8 mouse cellular contexts compared by ENCODE assay signal in the genomic region with DNA sequence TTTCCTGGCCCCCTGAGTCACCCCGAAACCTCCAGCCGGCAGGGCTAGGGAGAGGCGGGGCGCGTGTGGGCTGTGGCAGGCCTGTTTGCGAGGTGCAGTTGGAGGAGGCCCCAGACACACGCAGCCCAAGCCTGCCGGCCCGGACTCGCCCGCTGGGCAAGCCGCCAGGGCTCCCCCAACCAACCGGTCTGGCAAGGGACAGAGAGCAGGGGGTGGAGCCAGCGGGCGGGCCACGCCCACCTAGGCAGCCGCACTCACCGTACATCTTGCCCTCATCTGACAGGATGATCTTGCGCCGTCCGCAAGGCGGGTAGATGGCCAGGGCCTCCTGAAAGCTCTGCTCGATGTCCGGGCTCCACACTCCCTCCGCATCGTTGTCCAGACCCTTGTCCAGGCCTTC. TPM values are rescaled to one million over a fixed set of nuclear protein-coding genes. Genes with fewer than 3 reads are reported as not detected.
DNase-seq lines count a peak whose midpoint lies in the region; ATAC-seq lines count a peak whose summit lies in the region.

No protein-coding gene starts in this region.

- H3K4me3 ChIP-seq in embryonic facial prominence, embryonic 11.5 days (ENCODE audit: low read depth, low read length): no peak overlapping the region
- peak overlapping the region; percentile 8 for H3K4me3 ChIP-seq in intestine, embryonic 15.5 days (replicated peaks)
- H3K4me3 ChIP-seq in limb, embryonic 11.5 days (ENCODE audit: low read depth, low read length): no peak overlapping the region; the same call in 1 of the 2 replicates
- H3K4me3 ChIP-seq in midbrain, embryonic 12.5 days: peak overlapping the region; percentile 23

- peaks cover 22% of the 10 kb centered on the region for H3K4me1 ChIP-seq in embryonic facial prominence, embryonic 11.5 days (ENCODE audit: control insufficient read depth, insufficient read depth, low read length)
- H3K4me1 ChIP-seq in intestine, embryonic 15.5 days (replicated peaks): peaks cover 78% of the 10 kb centered on the region
- peaks cover 47% of the 10 kb centered on the region for H3K4me1 ChIP-seq in limb, embryonic 11.5 days (ENCODE audit: control insufficient read depth, insufficient read depth, low read length)
- peaks cover 30% of the 10 kb centered on the region for H3K4me1 ChIP-seq in midbrain, embryonic 12.5 days

- H3K27ac ChIP-seq in embryonic facial prominence, embryonic 11.5 days (replicated peaks; ENCODE audit: low read depth, low read length): peak overlapping the region; percentile 22; the same call in 1 of the 2 replicates
- H3K27ac ChIP-seq in intestine, embryonic 15.5 days: peak overlapping the region; percentile 83
- 0 out of 2 replicates have a peak overlapping the region, but pooled peaks have one; percentile 42 for H3K27ac ChIP-seq in limb, embryonic 11.5 days (replicated peaks; ENCODE audit: low read depth, low read length)
- H3K27ac ChIP-seq in midbrain, embryonic 12.5 days (replicated peaks): no peak overlapping the region

- ATAC-seq in cerebellum, adult (ENCODE audit: insufficient number of reproducible peaks, low FRiP score, low TSS enrichment): no peak
- ATAC-seq in embryonic facial prominence, embryonic 11.5 days (replicated peaks; ENCODE audit: insufficient number of reproducible peaks, low FRiP score, low TSS enrichment, low read depth): peak; percentile 52
- ATAC-seq in intestine, embryonic 15.5 days: peak; percentile 89
- ATAC-seq in limb, embryonic 11.5 days (ENCODE audit: insufficient number of reproducible peaks, low FRiP score, low TSS enrichment, low read depth): no peak
- peak; percentile 69 for ATAC-seq in midbrain, embryonic 12.5 days (ENCODE audit: low FRiP score, low read depth)

- H3K4me2 ChIP-seq in embryonic facial prominence, embryonic 11.5 days (ENCODE audit: low read depth, low read length): peak overlapping the region; percentile 2
- peak overlapping the region; percentile 60 for H3K4me2 ChIP-seq in intestine, embryonic 15.5 days (replicated peaks)
- peak overlapping the region; percentile 27; the same call in 1 of the 2 replicates for H3K4me2 ChIP-seq in limb, embryonic 11.5 days (ENCODE audit: low read depth, severe bottlenecking)
- peak overlapping the region; percentile 50 for H3K4me2 ChIP-seq in midbrain, embryonic 12.5 days (replicated peaks)

- H3K9ac ChIP-seq in embryonic facial prominence, embryonic 11.5 days (replicated peaks; ENCODE audit: low read length): peak overlapping the region; percentile 43
- peak overlapping the region; percentile 35 for H3K9ac ChIP-seq in intestine, embryonic 15.5 days
- H3K9ac ChIP-seq in limb, embryonic 11.5 days (ENCODE audit: low read length): peak overlapping the region; percentile 38; the same call in 1 of the 2 replicates
- H3K9ac ChIP-seq in midbrain, embryonic 12.5 days (replicated peaks): peak overlapping the region; percentile 50

- DNase-seq in cerebellum, adult 11-12 months: peak; percentile 44
- DNase-seq in embryonic facial prominence, embryonic 11.5 days (ENCODE audit: low spot score): peak; percentile 67
- DNase-seq in gonadal fat pad, adult 2 months (ENCODE audit: low read depth): peak; percentile 55
- DNase-seq in limb, embryonic 11.5 days (ENCODE audit: low spot score): peak; percentile 78
- DNase-seq in spleen, adult 18-20 months: peak; percentile 34 to 39

- H3K36me3 ChIP-seq in embryonic facial prominence, embryonic 11.5 days (replicated peaks; ENCODE audit: control insufficient read depth, insufficient read depth, low read depth, low read length): peaks cover 9% of the 10 kb centered on the region
- H3K36me3 ChIP-seq in intestine, embryonic 15.5 days: peaks cover 28% of the 10 kb centered on the region
- peaks cover 12% of the 10 kb centered on the region for H3K36me3 ChIP-seq in limb, embryonic 11.5 days (ENCODE audit: control insufficient read depth, insufficient read depth, low read length)
- peaks cover 4% of the 10 kb centered on the region for H3K36me3 ChIP-seq in midbrain, embryonic 12.5 days

- H3K27me3 ChIP-seq in embryonic facial prominence, embryonic 11.5 days (ENCODE audit: control insufficient read depth, insufficient read depth, low read length): no peaks in the 10 kb centered on the region
- no peaks in the 10 kb centered on the region for H3K27me3 ChIP-seq in intestine, embryonic 15.5 days (replicated peaks)
- H3K27me3 ChIP-seq in limb, embryonic 11.5 days (ENCODE audit: control insufficient read depth, insufficient read depth, low read length): no peaks in the 10 kb centered on the region
- peaks cover 11% of the 10 kb centered on the region; the same call in 1 of the 2 replicates for H3K27me3 ChIP-seq in midbrain, embryonic 12.5 days

- 10% methylated on average over 26 of the region's 26 CpGs for whole genome bisulfite sequencing in embryonic facial prominence, embryonic 11.5 days
- 4% methylated on average over 26 of the region's 26 CpGs for WGBS in intestine, embryonic 15.5 days
- WGBS in limb, embryonic 11.5 days: 8% methylated on average over 26 of the region's 26 CpGs
- 5% methylated on average over 26 of the region's 26 CpGs for WGBS in midbrain, embryonic 12.5 days

- no peaks in the 10 kb centered on the region for H3K9me3 ChIP-seq in embryonic facial prominence, embryonic 11.5 days (replicated peaks; ENCODE audit: control insufficient read depth, low read length)
- H3K9me3 ChIP-seq in intestine, embryonic 15.5 days: no peaks in the 10 kb centered on the region
- H3K9me3 ChIP-seq in limb, embryonic 11.5 days (ENCODE audit: control insufficient read depth, low read length): peaks cover 2% of the 10 kb centered on the region; the same call in 1 of the 2 replicates
- no peaks in the 10 kb centered on the region for H3K9me3 ChIP-seq in midbrain, embryonic 12.5 days

RNA-seq across cellular contexts. Expression of gene Tead3, which starts 9.5 kb away (rescaled TPM):
- polyA plus RNA-seq in embryonic facial prominence, embryonic 11.5 days (2014; fragmentation: Nextera tagmentation; extraction: Ambion mirVana): 8.6 and 9.0 TPM in 2 replicates
- polyA plus RNA-seq in gonadal fat pad, adult 2 months (2012; rRNA removed): 18.8 and 21.1 TPM in 2 replicates
- polyA plus RNA-seq in intestine, embryonic 15.5 days (2015; fragmentation: Nextera tagmentation; extraction: Ambion mirVana): 8.9 and 10.0 TPM in 2 replicates
- 10.0 and 10.6 TPM in 2 replicates for polyA plus RNA-seq in limb, embryonic 11.5 days (2014; fragmentation: Nextera tagmentation; extraction: Ambion mirVana)
- polyA plus RNA-seq in midbrain, embryonic 12.5 days (2016; fragmentation: Nextera tagmentation; extraction: Ambion mirVana): 5.2 and 5.7 TPM in 2 replicates

RNA-seq across cellular contexts. Expression of gene Rpl10a, which starts 12.8 kb away (rescaled TPM):
- 562 and 613 TPM in 2 replicates for polyA plus RNA-seq in embryonic facial prominence, embryonic 11.5 days (2014; fragmentation: Nextera tagmentation; extraction: Ambion mirVana)
- polyA plus RNA-seq in gonadal fat pad, adult 2 months (2012; rRNA removed): 1,759 and 1,778 TPM in 2 replicates
- 639 and 690 TPM in 2 replicates for polyA plus RNA-seq in intestine, embryonic 15.5 days (2015; fragmentation: Nextera tagmentation; extraction: Ambion mirVana)
- 616 TPM in 2 replicates for polyA plus RNA-seq in limb, embryonic 11.5 days (2014; fragmentation: Nextera tagmentation; extraction: Ambion mirVana)
- 329 and 373 TPM in 2 replicates for polyA plus RNA-seq in midbrain, embryonic 12.5 days (2016; fragmentation: Nextera tagmentation; extraction: Ambion mirVana)

RNA-seq across cellular contexts. Expression of gene Tulp1, which starts 23.9 kb away (rescaled TPM):
- 3.4 and 3.6 TPM in 2 replicates for polyA plus RNA-seq in embryonic facial prominence, embryonic 11.5 days (2014; fragmentation: Nextera tagmentation; extraction: Ambion mirVana)
- polyA plus RNA-seq in gonadal fat pad, adult 2 months (2012; rRNA removed): 1.3 and 1.7 TPM in 2 replicates
- 3.6 and 4.1 TPM in 2 replicates for polyA plus RNA-seq in intestine, embryonic 15.5 days (2015; fragmentation: Nextera tagmentation; extraction: Ambion mirVana)
- 3.4 and 4.4 TPM in 2 replicates for polyA plus RNA-seq in limb, embryonic 11.5 days (2014; fragmentation: Nextera tagmentation; extraction: Ambion mirVana)
- 4.9 and 5.1 TPM in 2 replicates for polyA plus RNA-seq in midbrain, embryonic 12.5 days (2016; fragmentation: Nextera tagmentation; extraction: Ambion mirVana)

RNA-seq across cellular contexts. Expression of gene Fance, which starts 27.8 kb away (rescaled TPM):
- 18.8 and 21.2 TPM in 2 replicates for polyA plus RNA-seq in embryonic facial prominence, embryonic 11.5 days (2014; fragmentation: Nextera tagmentation; extraction: Ambion mirVana)
- polyA plus RNA-seq in gonadal fat pad, adult 2 months (2012; rRNA removed): 14.8 and 17.7 TPM in 2 replicates
- 22.7 and 29.8 TPM in 2 replicates for polyA plus RNA-seq in intestine, embryonic 15.5 days (2015; fragmentation: Nextera tagmentation; extraction: Ambion mirVana)
- 27.3 and 29.4 TPM in 2 replicates for polyA plus RNA-seq in limb, embryonic 11.5 days (2014; fragmentation: Nextera tagmentation; extraction: Ambion mirVana)
- 28.5 and 30.5 TPM in 2 replicates for polyA plus RNA-seq in midbrain, embryonic 12.5 days (2016; fragmentation: Nextera tagmentation; extraction: Ambion mirVana)

Comparison
In these comparisons a context has a peak if more than half of its experiments do, and no peak if none do; other contexts are left out.
1. ATAC-seq: peak in embryonic facial prominence, embryonic 11.5 days (single experiment), intestine, embryonic 15.5 days (single experiment) and midbrain, embryonic 12.5 days (single experiment); none in cerebellum, adult (single experiment) and limb, embryonic 11.5 days (single experiment).
2. H3K4me2 ChIP-seq: peak in every context shown above with its lines; median percentile 60 in intestine, embryonic 15.5 days; 50 in midbrain, embryonic 12.5 days; 27 in limb, embryonic 11.5 days; 2 in embryonic facial prominence, embryonic 11.5 days.
3. H3K4me3 ChIP-seq: peak in intestine, embryonic 15.5 days (single experiment) and midbrain, embryonic 12.5 days (single experiment); none in embryonic facial prominence, embryonic 11.5 days (single experiment) and limb, embryonic 11.5 days (single experiment).
4. Peak in every context shown above with its lines, with median percentiles within 50 percentile points of each other: DNase-seq and H3K9ac ChIP-seq.